Mouse (Mus musculus): ENCODE measurements around the gene Zbtb46. TPM values are rescaled to one million over a fixed set of nuclear protein-coding genes. Genes with fewer than 3 reads are reported as not detected.
"Not testable (repeated sequence)": the region's sequence is repeated elsewhere in the genome, so short reads cannot be mapped to it uniquely, and the experiment has no call there.

Zbtb46 gene
- 14.6 and 20.8 TPM in 2 replicates for total RNA-seq (2021)
- long read RNA-seq, full-length matches to known transcripts = 9 of 28 reads
- long read RNA-seq, partial matches to known transcripts = 0 of 28 reads
- long read RNA-seq, other reads (novel, unspliced or antisense) = 19 of 28 reads

GRCm38 (mm10) chr2:181459153-181459672 lies at the start of gene Zbtb46:
Gene Zbtb46, minus strand, starts transcription at chr2:181459426.
- DNase-seq = peak; percentile 97

GRCm38 (mm10) chr2:181498644-181499043 lies 39.4 kb upstream of the Zbtb46 start:
- no peak for DNase-seq

DNA sequence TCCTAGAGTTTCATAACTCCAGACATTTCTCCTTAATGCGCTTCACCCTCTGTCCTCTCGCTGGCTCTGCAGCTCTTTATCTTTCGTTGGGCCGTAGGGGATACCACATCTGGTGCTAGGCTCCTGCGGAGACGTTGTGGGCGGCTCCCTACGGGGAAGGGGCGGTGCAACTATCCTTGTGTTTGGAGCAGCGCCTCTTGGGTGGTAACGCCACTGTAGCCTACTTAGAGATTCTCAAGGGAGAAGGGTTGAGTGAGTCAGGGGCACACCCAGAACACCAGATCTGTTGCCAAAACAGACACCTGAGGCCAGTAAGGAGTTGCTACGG lies 38.3 kb upstream of the Zbtb46 start:
- peak; percentile 71 for DNase-seq

GRCm38 (mm10) chr2:181496831-181497547 lies 37.8 kb upstream of the Zbtb46 start, which contains the start of gene Tpd52l2:
Gene Tpd52l2, plus strand, starts transcription at chr2:181497142.
- DNase-seq = peak; percentile 91

DNA sequence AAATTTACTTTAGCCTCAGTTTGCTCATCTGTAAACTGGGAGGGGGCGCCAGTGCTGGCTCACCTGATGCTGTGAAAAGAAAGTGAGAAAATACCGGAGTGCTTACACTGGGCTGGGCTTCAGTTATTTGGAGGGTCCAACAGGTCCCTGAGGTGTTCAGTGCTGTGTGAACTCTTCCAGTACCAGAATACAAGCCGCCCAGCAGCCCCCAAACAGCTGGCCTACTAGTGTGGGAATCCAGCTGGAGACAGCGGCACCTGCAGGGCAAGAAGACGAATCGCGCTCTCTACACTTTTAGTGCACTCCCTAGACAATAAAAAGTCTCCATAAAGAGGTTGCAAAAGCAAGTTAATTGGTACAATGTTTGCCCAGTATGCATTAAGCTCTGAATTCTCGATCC lies 37.1 kb upstream of the Zbtb46 start:
- peak; percentile 66 for DNase-seq

DNA sequence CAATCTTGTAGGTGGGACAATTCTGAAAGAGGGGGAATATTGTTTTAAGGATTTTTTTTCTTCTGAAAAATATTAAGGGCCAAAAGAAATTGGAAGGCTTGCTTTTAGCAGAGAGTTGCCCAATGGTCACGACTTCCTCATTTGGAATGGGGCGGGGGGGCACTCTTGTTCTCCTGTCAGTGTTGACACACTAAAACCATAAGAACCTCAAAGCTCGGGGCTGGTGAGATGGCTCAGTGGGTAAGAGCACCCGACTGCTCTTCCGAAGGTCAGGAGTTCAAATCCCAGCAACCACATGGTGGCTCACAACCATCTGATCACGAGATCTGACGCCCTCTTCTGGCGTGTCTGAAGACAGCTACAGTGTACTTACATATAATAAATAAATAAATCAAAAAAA lies 36.6 kb upstream of the Zbtb46 start:
- DNase-seq = not testable (repeated sequence)

GRCm38 (mm10) chr2:181494266-181494945 lies 35.2 kb upstream of the Zbtb46 start:
- DNase-seq = no peak

DNA sequence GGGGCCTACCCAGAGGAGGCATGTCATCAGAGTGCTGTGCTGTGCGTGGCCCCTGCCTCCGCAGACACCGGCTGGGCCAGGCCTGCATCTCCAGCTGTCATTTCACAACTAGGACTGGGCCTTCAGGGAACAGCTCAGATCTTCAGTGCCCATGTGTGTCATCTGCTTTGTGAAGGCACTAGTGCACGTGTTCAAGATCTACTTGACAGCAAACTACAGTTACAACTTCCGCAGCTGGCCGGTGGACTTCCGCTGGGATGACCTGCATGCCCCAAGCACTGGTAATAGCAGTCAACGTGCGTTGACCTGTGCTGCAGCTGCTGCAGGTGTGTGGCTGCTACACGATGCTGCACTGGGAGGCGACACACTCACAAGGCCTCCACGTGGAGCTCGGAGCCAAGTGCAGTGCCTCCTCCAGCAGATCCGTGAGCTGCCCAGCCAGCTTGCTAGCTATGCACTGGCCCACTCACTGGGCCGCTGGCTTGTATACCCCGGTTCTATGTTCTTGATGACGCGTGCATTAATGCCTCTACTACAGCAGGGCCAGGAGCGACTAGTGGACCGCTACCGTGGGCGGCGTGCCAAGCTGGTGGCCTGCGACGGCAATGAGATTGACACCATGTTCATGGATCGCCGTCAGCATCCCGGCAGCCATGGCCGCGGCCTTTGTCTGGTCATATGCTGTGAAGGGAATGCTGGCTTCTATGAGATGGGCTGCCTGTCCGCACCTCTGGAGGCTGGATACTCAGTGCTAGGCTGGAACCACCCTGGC lies 34.1 kb upstream of the Zbtb46 start, which contains the start of gene Abhd16b:
Abhd16b (plus strand) TSS at position 51 of the 772 bp plus-strand sequence.
- no peak for DNase-seq

DNA sequence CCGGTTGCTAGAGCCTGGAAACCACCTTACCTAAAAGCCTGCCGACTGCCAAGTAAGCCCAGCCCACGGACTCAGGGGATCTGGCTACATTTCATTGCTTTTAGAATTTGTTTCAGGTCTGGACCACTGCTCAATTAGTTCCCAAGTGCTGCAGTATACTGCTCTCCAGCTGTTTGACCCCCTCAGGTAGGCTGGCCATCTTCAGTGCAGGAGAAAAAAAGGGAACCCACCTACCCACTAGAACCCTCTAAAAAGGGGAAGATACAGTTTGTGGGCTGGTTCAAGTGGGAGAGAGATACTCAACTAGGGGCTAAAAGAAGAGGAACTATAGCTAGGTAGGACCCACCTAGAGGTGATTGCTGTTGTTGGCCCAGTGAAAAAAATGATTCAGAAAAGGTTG lies 33.0 kb upstream of the Zbtb46 start:
- no peak for DNase-seq

- no peak for DNase-seq
Observed at GRCm38 (mm10) chr2:181491432-181492205, 32.4 kb upstream of the Zbtb46 start.

- DNase-seq = peak; percentile 52
Observed at GRCm38 (mm10) chr2:181487338-181488277, 28.4 kb upstream of the Zbtb46 start.

GRCm38 (mm10) chr2:181485741-181486140 lies 26.5 kb upstream of the Zbtb46 start:
- no peak for DNase-seq

- peak; percentile 32 for DNase-seq
Observed at GRCm38 (mm10) chr2:181484456-181485233, 25.4 kb upstream of the Zbtb46 start.

DNA sequence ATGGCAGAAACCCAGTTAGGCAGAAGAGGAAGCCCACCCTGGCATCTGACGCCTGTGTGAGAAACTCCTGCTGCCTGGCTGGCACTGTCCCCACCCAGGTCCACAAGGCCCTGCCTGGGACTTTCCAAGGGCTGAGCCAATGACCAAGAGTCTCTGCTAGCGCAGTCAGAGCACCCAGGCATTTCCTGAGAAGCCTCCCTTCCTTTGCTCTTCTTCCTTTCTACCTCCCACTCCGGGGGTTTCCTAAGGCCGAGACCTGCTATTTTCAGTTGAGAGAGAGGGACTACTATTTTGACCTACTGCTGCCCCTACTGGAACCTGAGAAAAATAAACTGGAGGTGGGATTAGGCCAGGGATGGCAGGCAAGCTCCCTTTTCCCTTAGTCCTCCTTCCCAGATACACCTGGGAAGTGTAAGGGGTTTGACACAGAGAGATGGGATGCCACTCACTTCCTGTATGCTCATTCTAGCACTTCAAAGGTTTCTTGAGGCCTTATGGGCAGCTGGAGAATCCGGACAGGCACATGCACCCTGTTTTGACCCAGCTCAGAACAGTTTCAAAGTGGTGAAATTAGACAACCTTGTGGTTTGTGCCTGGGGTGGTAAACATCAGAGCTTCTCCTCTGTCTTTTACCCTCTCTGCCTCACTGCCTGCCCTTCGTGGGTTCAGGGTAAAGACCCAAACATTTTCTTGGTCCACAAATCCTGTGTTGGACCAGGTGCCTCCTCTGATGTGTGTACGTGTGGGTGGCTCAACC lies 24.5 kb upstream of the Zbtb46 start:
- DNase-seq = peak; percentile 47

- DNase-seq = no peak
Observed at GRCm38 (mm10) chr2:181483120-181483519, 23.9 kb upstream of the Zbtb46 start.

GRCm38 (mm10) chr2:181472256-181472827 lies 13.1 kb upstream of the Zbtb46 start:
- no peak for DNase-seq

GRCm38 (mm10) chr2:181471246-181471645 lies 12.0 kb upstream of the Zbtb46 start:
- peak; percentile 37 for DNase-seq

- DNase-seq = no peak
Observed at GRCm38 (mm10) chr2:181470285-181470684, 11.1 kb upstream of the Zbtb46 start.
